In the genomic region with DNA sequence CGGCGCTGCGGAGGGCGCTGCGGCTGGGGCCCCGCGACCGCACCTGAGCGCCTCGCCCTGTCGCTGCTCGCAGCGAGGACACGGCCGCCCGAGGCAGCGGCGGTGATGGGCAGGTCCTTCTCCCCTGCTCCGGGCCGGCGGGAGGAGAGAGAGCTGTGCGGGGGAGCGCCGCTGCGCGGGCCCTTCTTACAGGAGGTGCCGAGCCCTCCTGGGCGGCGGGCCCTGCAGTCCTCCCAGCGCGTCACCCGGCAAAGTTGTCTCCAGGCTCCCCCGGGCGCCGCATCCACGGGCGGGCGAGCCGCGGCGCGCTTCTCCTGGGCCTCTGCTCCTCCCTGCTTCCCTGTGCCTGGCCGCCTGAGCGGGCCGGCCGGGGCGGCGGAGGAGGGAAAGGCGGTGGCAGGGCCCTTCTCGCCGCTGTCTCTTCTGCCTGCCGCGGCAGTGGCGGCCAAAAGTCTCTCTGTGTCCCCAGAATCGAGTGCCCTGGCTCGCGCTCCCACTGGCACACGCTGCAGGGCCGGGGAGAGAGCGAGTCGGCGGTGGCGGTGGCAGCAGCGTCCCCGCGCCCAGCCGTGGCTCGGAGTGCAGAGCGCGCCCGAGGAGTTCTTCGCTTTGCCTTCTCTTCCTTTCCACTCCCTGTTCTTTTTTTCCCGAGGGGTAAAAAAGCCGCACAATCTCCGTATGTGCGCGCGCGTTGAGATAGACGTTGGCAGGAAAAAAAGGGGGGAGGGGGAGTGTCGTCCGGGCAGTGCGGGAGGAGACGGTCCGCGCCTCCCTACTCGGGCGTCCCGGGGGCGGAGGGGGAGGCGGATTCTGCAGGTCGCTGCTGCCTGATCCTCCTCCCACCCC, we compare ENCODE assay signal across 8 mouse cellular contexts. TPM values are rescaled to one million over a fixed set of nuclear protein-coding genes. Genes with fewer than 3 reads are reported as not detected.
DNase-seq lines count a peak whose midpoint lies in the region; ATAC-seq and TF ChIP-seq lines count a peak whose summit lies in the region.

Inhbb (minus strand) TSS at position 673 of the 846 bp plus-strand sequence.

- no peak for TF ChIP-seq CTCF in gastrocnemius, adult 2 months (IDR thresholded peaks at IDR 0.05)

- intact Hi-C loops in gastrocnemius, adult 2 months (cut with DNase I) = loop anchor here (2.0 to 5.0 kb wide), 3 partner anchors 36 to 329 kb away; no protein-coding TSS in a partner anchor

- peaks cover 12% of the 10 kb centered on the region for H3K4me1 ChIP-seq in forebrain, embryonic 14.5 days (ENCODE audit: control insufficient read depth, insufficient read depth, low read length)
- H3K4me1 ChIP-seq in hindbrain, embryonic 13.5 days (replicated peaks) = peaks cover 64% of the 10 kb centered on the region
- peaks cover 51% of the 10 kb centered on the region for H3K4me1 ChIP-seq in limb, embryonic 15.5 days

- under 1% methylated on average over 60 of the region's 92 CpGs for WGBS in forebrain, embryonic 14.5 days
- WGBS in hindbrain, embryonic 13.5 days = under 1% methylated on average over 55 of the region's 92 CpGs
- 0% methylated on average over 79 of the region's 92 CpGs for WGBS in limb, embryonic 15.5 days

- DNase-seq in gastrocnemius, adult 2 months = peak; percentile 44
- DNase-seq in gastrocnemius, adult 8-10 months (ENCODE audit: low spot score in 2 of 2) = no peak
- peak; percentile 43 for DNase-seq in brain, adult 2 months (ENCODE audit: low read depth, low spot score)
- DNase-seq in forebrain, embryonic 14.5 days (ENCODE audit: low spot score) = peak; percentile 76
- peak; percentile 74 for DNase-seq in neural tube, embryonic 10.5 days (ENCODE audit: extremely low spot score, low spot score)
- DNase-seq in MN1 (ENCODE audit: low spot score) = no peak

- H3K27me3 ChIP-seq in forebrain, embryonic 14.5 days (replicated peaks; ENCODE audit: control insufficient read depth, insufficient read depth, low read length) = peaks cover 29% of the 10 kb centered on the region
- peaks cover 83% of the 10 kb centered on the region for H3K27me3 ChIP-seq in hindbrain, embryonic 13.5 days
- H3K27me3 ChIP-seq in limb, embryonic 15.5 days = peaks cover 84% of the 10 kb centered on the region

- peak within 1 kb of the TSS; percentile 91 for H3K4me3 ChIP-seq in gastrocnemius, adult 2 months
- H3K4me3 ChIP-seq in forebrain, embryonic 14.5 days (ENCODE audit: low read depth, low read length) = peak within 1 kb of the TSS; percentile 73
- peak within 1 kb of the TSS; percentile 65 for H3K4me3 ChIP-seq in hindbrain, embryonic 13.5 days
- H3K4me3 ChIP-seq in limb, embryonic 15.5 days = peak within 1 kb of the TSS; percentile 70

- no peaks in the 10 kb centered on the region for H3K9me3 ChIP-seq in forebrain, embryonic 14.5 days (replicated peaks; ENCODE audit: control insufficient read depth, low read length)
- no peaks in the 10 kb centered on the region for H3K9me3 ChIP-seq in hindbrain, embryonic 13.5 days
- no peaks in the 10 kb centered on the region for H3K9me3 ChIP-seq in limb, embryonic 15.5 days

- H3K27ac ChIP-seq in gastrocnemius, adult 2 months = peak within 1 kb of the TSS; percentile 62; the same call in 1 of the 2 replicates
- peak within 1 kb of the TSS; percentile 82 for H3K27ac ChIP-seq in forebrain, embryonic 14.5 days (ENCODE audit: low read depth, low read length)
- H3K27ac ChIP-seq in hindbrain, embryonic 13.5 days = peak within 1 kb of the TSS; percentile 76
- peak within 1 kb of the TSS; percentile 47; the same call in 1 of the 2 replicates for H3K27ac ChIP-seq in limb, embryonic 15.5 days

- peaks cover 11% of the 10 kb centered on the region; the same call in 1 of the 2 replicates for H3K36me3 ChIP-seq in forebrain, embryonic 14.5 days (ENCODE audit: control insufficient read depth, insufficient read depth, low read length)
- no peaks in the 10 kb centered on the region for H3K36me3 ChIP-seq in hindbrain, embryonic 13.5 days
- H3K36me3 ChIP-seq in limb, embryonic 15.5 days = no peaks in the 10 kb centered on the region

- H3K9ac ChIP-seq in forebrain, embryonic 14.5 days (ENCODE audit: low read length) = peak within 1 kb of the TSS; percentile 87
- H3K9ac ChIP-seq in hindbrain, embryonic 13.5 days = peak within 1 kb of the TSS; percentile 78
- peak within 1 kb of the TSS; percentile 60 for H3K9ac ChIP-seq in limb, embryonic 15.5 days

- ATAC-seq in forebrain, embryonic 14.5 days = peak; percentile 28
- peak; percentile 34 for ATAC-seq in hindbrain, embryonic 13.5 days (ENCODE audit: low FRiP score)
- no peak for ATAC-seq in limb, embryonic 15.5 days (ENCODE audit: insufficient number of reproducible peaks, low FRiP score, low TSS enrichment, low read depth)

- H3K4me2 ChIP-seq in forebrain, embryonic 14.5 days (ENCODE audit: low read length) = peak within 1 kb of the TSS; percentile 95
- H3K4me2 ChIP-seq in hindbrain, embryonic 13.5 days = peak within 1 kb of the TSS; percentile 92
- peak within 1 kb of the TSS; percentile 100 for H3K4me2 ChIP-seq in limb, embryonic 15.5 days

RNA-seq across cellular contexts. Expression of gene Inhbb, which starts in this region (rescaled TPM):
- under 1 TPM; 0.43 to 0.89 TPM for total RNA-seq in gastrocnemius, adult 2 months (2021)
- total RNA-seq in gastrocnemius, adult 8-10 months (2022) = 1 to 10 TPM in 1 of 4 experiments, under 1 TPM in 3; 0.39 to 1.3 (median 0.67) TPM
- 3.9 and 4.2 TPM in 2 replicates for polyA plus RNA-seq in forebrain, embryonic 14.5 days (2014; fragmentation: Nextera tagmentation; extraction: Ambion mirVana)
- 2.2 and 2.7 TPM in 2 replicates for polyA plus RNA-seq in hindbrain, embryonic 13.5 days (2015; fragmentation: Nextera tagmentation; extraction: Ambion mirVana)
- 1.8 and 2.6 TPM in 2 replicates for polyA plus RNA-seq in limb, embryonic 15.5 days (2015; fragmentation: Nextera tagmentation; extraction: Ambion mirVana)

Comparison
In these comparisons a context has a peak if more than half of its experiments do, and no peak if none do; other contexts are left out.
1. Peak in DNase-seq, H3K4me3 ChIP-seq and H3K27ac ChIP-seq in gastrocnemius, adult 2 months; RNA of the gene not detected or under 1 TPM.
2. DNase-seq: peak in brain, adult 2 months (single experiment), forebrain, embryonic 14.5 days (single experiment) and neural tube, embryonic 10.5 days (single experiment); none in gastrocnemius, adult 8-10 months (0 of 2) and MN1 (single experiment).
3. Peak in every context shown above with its lines, with median percentiles within 50 percentile points of each other: H3K27ac ChIP-seq, H3K4me3 ChIP-seq, H3K4me2 ChIP-seq and H3K9ac ChIP-seq.